In genomic region chr4:135493691-135494520, GRCm38 (mm10) we compare ENCODE assay signal across 8 mouse cellular contexts. TPM values are rescaled to one million over a fixed set of nuclear protein-coding genes. Genes with fewer than 3 reads are reported as not detected.
DNase-seq lines count a peak whose midpoint lies in the region; ATAC-seq and TF ChIP-seq lines count a peak whose summit lies in the region.

No protein-coding gene starts in this region.

- H3K27ac ChIP-seq in bone marrow macrophage, adult 2 months (ENCODE audit: insufficient read depth, low read depth, low read length) = no peak overlapping the region
- H3K27ac ChIP-seq in embryonic fibroblast, embryonic 13.5 days (ENCODE audit: insufficient read depth, low read length) = no peak overlapping the region
- no peak overlapping the region for H3K27ac ChIP-seq in hindbrain, embryonic 11.5 days (ENCODE audit: low read depth, low read length)

- peak overlapping the region; percentile 96 for H3K4me2 ChIP-seq in hindbrain, embryonic 11.5 days (replicated peaks; ENCODE audit: low read depth, low read length)

- WGBS in hindbrain, embryonic 11.5 days = 2% methylated on average over 33 of the region's 33 CpGs

- peak overlapping the region; percentile 88 for H3K4me3 ChIP-seq in G1E (ENCODE audit: low read depth, low read length)
- H3K4me3 ChIP-seq in bone marrow macrophage, adult 2 months (ENCODE audit: insufficient read depth, low read length) = peak overlapping the region; percentile 98
- H3K4me3 ChIP-seq in embryonic fibroblast, embryonic 13.5 days (ENCODE audit: insufficient read depth, low read length) = peak overlapping the region; percentile 82
- peak overlapping the region; percentile 67 for H3K4me3 ChIP-seq in hindbrain, embryonic 11.5 days (ENCODE audit: low read depth, low read length)

- peaks cover 17% of the 10 kb centered on the region for H3K27me3 ChIP-seq in G1E (ENCODE audit: insufficient read depth, low read length)
- H3K27me3 ChIP-seq in hindbrain, embryonic 11.5 days (ENCODE audit: control insufficient read depth, insufficient read depth, low read length) = no peaks in the 10 kb centered on the region

- intact Hi-C loops in gastrocnemius, postnatal 36 days (cut with DNase I) = loop anchor here (5.0 kb wide), 1 partner anchor 132 kb away; no protein-coding TSS in a partner anchor

- H3K36me3 ChIP-seq in G1E (replicated peaks) = peaks cover 33% of the 10 kb centered on the region
- no peaks in the 10 kb centered on the region for H3K36me3 ChIP-seq in hindbrain, embryonic 11.5 days (ENCODE audit: control insufficient read depth, insufficient read depth, low read length)

- peaks cover 21% of the 10 kb centered on the region for H3K4me1 ChIP-seq in G1E (ENCODE audit: insufficient read depth, low read depth, low read length)
- peaks cover 6% of the 10 kb centered on the region for H3K4me1 ChIP-seq in bone marrow macrophage, adult 2 months (ENCODE audit: control insufficient read depth, insufficient read depth, low read length)
- no peaks in the 10 kb centered on the region for H3K4me1 ChIP-seq in embryonic fibroblast, embryonic 13.5 days (ENCODE audit: control insufficient read depth, insufficient read depth, low read length)
- peaks cover 2% of the 10 kb centered on the region; the same call in 1 of the 2 replicates for H3K4me1 ChIP-seq in hindbrain, embryonic 11.5 days (replicated peaks; ENCODE audit: control insufficient read depth, insufficient read depth, low read length)

- no peak for TF ChIP-seq POLR2A in bone marrow macrophage, adult 2 months (IDR thresholded peaks at IDR 0.05; ENCODE audit: borderline replicate concordance, low read depth, low read length)
- TF ChIP-seq POLR2A in embryonic fibroblast, embryonic 13.5 days (IDR thresholded peaks at IDR 0.05; ENCODE audit: low read depth, low read length) = no peak

- DNase-seq in G1E (ENCODE audit: low spot score) = peak; percentile 40
- peak; percentile 57 for DNase-seq in hindbrain, embryonic 11.5 days (ENCODE audit: low spot score)
- DNase-seq in layer of hippocampus, postnatal 25 days (ENCODE audit: extremely low spot score in 1 of 2, low spot score in 1 of 2) = peak; percentile 21 to 26
- DNase-seq in lung, postnatal 14 days = peak; percentile 54
- DNase-seq in right cerebral cortex, postnatal 10 days (ENCODE audit: low spot score in 2 of 2) = peak; percentile 56 to 60
- DNase-seq in gastrocnemius, postnatal 36 days = no peak

- no peak for ATAC-seq in G1E (ENCODE audit: extremely low read depth, insufficient number of reproducible peaks, low FRiP score, poor library complexity, severe bottlenecking)
- no peak for ATAC-seq in hindbrain, embryonic 11.5 days (ENCODE audit: low FRiP score)

- H3K9me3 ChIP-seq in G1E (replicated peaks) = no peaks in the 10 kb centered on the region
- H3K9me3 ChIP-seq in hindbrain, embryonic 11.5 days (ENCODE audit: control insufficient read depth, low read length) = no peaks in the 10 kb centered on the region

- peak overlapping the region; percentile 17 for H3K9ac ChIP-seq in hindbrain, embryonic 11.5 days (ENCODE audit: low read depth, low read length)

- no peak for TF ChIP-seq CTCF in G1E (IDR thresholded peaks at IDR 0.05; ENCODE audit: low read depth, low read length)
- TF ChIP-seq CTCF in bone marrow macrophage, adult 2 months (IDR thresholded peaks at IDR 0.05; ENCODE audit: low read depth, low read length) = peak; percentile 26; the same call in 1 of the 2 replicates
- peak; percentile 30; the same call in 1 of the 2 replicates for TF ChIP-seq CTCF in embryonic fibroblast, embryonic 13.5 days (IDR thresholded peaks at IDR 0.05; ENCODE audit: borderline replicate concordance, insufficient read depth, low read length)

RNA-seq across cellular contexts. Expression of gene Stpg1, which starts 0.7 kb away (rescaled TPM):
- total RNA-seq in G1E (2014; fragmentation: Nextera tagmentation) (not detected in 2 replicates), G1E (2017) (0.44 TPM in 1 of 2 replicates, not detected in the other)
- polyA plus RNA-seq in G1E (2012) = not detected in 2 replicates
- 0.33 and 0.43 TPM in 2 replicates for polyA plus RNA-seq in bone marrow macrophage, adult 2 months (2012; ENCODE audit: insufficient read depth, insufficient read length, missing spikeins)
- not detected in 2 replicates for polyA plus RNA-seq in embryonic fibroblast, embryonic 13.5 days (2011; ENCODE audit: insufficient read length, low read depth, missing spikeins)
- polyA plus RNA-seq in hindbrain, embryonic 11.5 days (2014; fragmentation: Nextera tagmentation; extraction: Ambion mirVana) = 0.79 and 1.0 TPM in 2 replicates
- 1 to 10 TPM; 1.5 to 2.5 TPM for total RNA-seq in layer of hippocampus, postnatal 25 days (2021)
- not detected for total RNA-seq in gastrocnemius, postnatal 36 days (2021)

RNA-seq across cellular contexts. Expression of gene Nipal3, which starts 0.9 kb away (rescaled TPM):
- total RNA-seq in G1E (2014; fragmentation: Nextera tagmentation) (12.1 and 13.9 TPM in 2 replicates), G1E (2017) (9.8 and 15.1 TPM in 2 replicates)
- 13.7 and 27.7 TPM in 2 replicates for polyA plus RNA-seq in G1E (2012)
- 12.2 and 15.9 TPM in 2 replicates for polyA plus RNA-seq in bone marrow macrophage, adult 2 months (2012; ENCODE audit: insufficient read depth, insufficient read length, missing spikeins)
- 1.4 and 1.7 TPM in 2 replicates for polyA plus RNA-seq in embryonic fibroblast, embryonic 13.5 days (2011; ENCODE audit: insufficient read length, low read depth, missing spikeins)
- polyA plus RNA-seq in hindbrain, embryonic 11.5 days (2014; fragmentation: Nextera tagmentation; extraction: Ambion mirVana) = 2.7 and 5.8 TPM in 2 replicates
- 100 to 1,000 TPM in 1 of 2 experiments, 10 to 100 TPM in 1; 88.2 to 100 TPM for total RNA-seq in layer of hippocampus, postnatal 25 days (2021)
- 10 to 100 TPM; 12.7 to 16.3 TPM for total RNA-seq in gastrocnemius, postnatal 36 days (2021)

Comparison
In these comparisons a context has a peak if more than half of its experiments do, and no peak if none do; other contexts are left out.
1. DNase-seq: peak in G1E (single experiment), hindbrain, embryonic 11.5 days (single experiment), layer of hippocampus, postnatal 25 days (2 of 2), lung, postnatal 14 days (single experiment) and right cerebral cortex, postnatal 10 days (2 of 2); none in gastrocnemius, postnatal 36 days (0 of 2).
2. Peak in every context shown above with its lines, with median percentiles within 50 percentile points of each other: H3K4me3 ChIP-seq.